Mouse (Mus musculus): ENCODE measurements around the gene Ip6k3. TPM values are rescaled to one million over a fixed set of nuclear protein-coding genes. Genes with fewer than 3 reads are reported as not detected.

Ip6k3 gene
- total RNA-seq (2021) = 1 to 10 TPM; 1.1 to 2.3 TPM
- long read RNA-seq, experiment 1, partial matches to known transcripts = 0 of 2 reads
- long read RNA-seq, experiment 1, other reads (novel, unspliced or antisense) = 0 of 2 reads
- long read RNA-seq, experiment 2, partial matches to known transcripts = 0 of 5 reads
- long read RNA-seq, experiment 2, other reads (novel, unspliced or antisense) = 5 of 5 reads

GRCm38 (mm10) chr17:27167545-27167944 lies at the start of gene Ip6k3:
TSS of gene Ip6k3 (minus strand) at chr17:27167795.
- DNase-seq (ENCODE audit: low spot score in 2 of 2) = no peak

DNA sequence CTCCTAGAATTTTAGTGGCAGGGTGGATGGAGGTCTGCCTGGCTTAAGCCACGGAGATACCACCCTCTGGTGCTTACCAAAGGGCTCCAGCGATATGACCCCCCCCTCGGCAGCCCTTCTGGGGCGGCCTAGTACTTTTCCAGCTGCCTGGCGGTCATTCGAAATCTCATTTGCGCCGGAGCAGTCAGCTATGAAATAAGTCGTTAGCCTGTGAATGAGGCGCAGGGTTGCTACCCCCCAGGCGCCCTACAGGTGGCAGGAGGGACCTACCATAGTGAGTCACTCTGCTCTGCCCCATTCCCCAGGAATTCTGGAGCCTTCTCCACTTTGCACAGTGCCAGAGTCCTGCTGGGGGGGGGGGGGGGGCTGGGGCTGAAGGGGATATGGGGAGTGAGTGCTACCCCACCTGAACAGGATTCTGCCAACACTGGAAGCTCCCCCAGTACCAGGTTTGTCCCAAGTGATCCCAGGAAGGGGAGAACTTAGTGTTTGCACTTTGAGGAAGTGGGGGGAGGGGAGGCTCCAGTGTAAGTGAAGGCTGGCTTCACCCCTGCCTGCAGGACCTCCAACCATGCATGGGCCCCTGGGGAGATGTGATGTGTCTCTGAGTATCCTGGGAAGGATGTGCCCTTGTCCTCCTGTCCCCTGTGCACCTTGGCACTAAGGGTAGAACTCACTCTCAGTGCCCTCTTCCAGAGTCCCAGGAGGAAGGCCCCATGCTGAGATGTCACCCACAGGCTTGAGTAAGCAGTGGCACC lies 45.4 kb upstream of the Ip6k3 start:
- no peak for DNase-seq (ENCODE audit: low spot score in 2 of 2)

DNA sequence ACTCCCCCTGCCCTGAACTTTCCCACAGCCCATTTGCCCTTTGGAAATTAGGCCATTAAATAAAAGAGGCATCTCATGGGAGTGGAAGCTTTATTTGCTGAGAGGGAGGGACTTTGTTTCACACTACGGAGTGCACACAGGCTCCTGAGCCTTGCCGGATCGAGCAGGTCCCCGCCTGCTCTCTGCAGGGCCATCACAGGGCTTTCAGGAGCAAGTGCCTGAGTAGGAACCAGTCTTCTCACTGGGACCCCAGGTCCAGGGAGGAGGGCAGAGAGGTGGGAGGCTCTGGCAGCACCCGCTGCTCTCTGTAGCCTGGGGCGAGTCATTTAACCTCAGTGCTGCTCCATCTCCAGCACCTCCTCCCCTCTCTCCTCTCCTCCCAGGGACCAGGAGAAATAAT lies 44.4 kb upstream of the Ip6k3 start:
- DNase-seq (ENCODE audit: low spot score in 2 of 2) = no peak

- no peak for DNase-seq (ENCODE audit: low spot score in 2 of 2)
Measured at GRCm38 (mm10) chr17:27207113-27207707, 39.6 kb upstream of the Ip6k3 start.

GRCm38 (mm10) chr17:27204075-27204909 lies 36.7 kb upstream of the Ip6k3 start, which contains the start of gene Lemd2:
TSS of gene Lemd2 (minus strand) at chr17:27204469.
- peak; percentile 88 to 93 for DNase-seq (ENCODE audit: low spot score in 2 of 2)

DNA sequence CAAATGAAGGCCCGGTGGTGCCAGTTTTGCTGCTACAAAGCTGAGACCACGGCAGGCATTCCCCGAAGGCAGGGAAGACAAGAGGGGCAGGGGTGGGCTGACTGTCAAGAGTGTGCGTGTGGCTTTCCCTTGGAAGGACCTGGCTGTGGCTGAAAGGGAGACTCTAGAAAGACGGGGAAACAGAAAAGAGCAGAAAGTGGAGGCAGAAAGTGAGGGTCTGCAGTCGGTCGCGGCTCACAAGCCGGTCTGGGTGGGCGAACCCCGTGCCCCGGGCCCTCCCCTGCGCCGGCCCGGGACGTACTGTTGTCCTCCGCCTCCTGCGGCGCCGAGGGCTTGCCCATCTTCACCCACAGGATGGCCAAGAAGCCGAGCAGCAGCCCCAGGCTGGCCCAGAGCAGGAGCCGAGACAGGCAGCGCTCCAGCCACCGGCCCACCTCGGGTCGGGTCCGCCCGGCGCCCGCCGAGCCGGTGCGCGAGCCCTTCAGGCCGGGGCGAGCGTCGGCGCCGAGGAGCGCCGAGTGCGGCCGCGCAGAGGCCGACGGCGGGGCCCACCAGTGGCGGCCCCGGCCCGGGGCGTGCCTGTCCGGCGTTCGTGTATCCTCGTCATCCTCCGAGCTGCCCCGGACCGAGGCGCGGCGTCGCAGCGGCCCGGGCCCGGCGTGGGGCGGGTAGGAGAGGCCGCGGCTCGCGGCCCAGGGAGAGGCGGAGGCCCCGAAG lies 35.9 kb upstream of the Ip6k3 start:
- DNase-seq (ENCODE audit: low spot score in 2 of 2) = no peak

- no peak for DNase-seq (ENCODE audit: low spot score in 2 of 2)
Measured at GRCm38 (mm10) chr17:27202919-27203357, 35.3 kb upstream of the Ip6k3 start.

DNA sequence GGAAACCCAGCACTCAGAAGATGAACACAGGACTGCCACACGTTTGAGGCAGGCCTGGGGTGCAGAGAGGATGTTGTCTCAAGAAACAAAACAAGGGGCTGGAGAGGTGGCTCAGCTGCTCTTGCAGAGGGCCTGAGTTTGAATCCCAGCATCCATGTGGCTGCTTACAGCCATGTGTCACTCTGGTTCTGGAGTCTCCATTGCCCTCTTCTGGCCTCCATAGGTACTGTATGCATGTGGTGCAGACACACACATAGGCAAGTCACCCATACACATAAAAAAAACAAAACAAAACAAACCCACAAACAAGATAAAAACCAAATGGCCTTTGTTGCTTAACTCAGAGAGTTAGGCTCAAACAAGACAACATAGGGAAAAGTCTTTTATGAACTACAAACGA lies 34.4 kb upstream of the Ip6k3 start:
- DNase-seq (ENCODE audit: low spot score in 2 of 2) = no peak

GRCm38 (mm10) chr17:27200801-27201200 lies 33.2 kb upstream of the Ip6k3 start:
- no peak for DNase-seq (ENCODE audit: low spot score in 2 of 2)

- no peak for DNase-seq (ENCODE audit: low spot score in 2 of 2)
Measured at GRCm38 (mm10) chr17:27199864-27200263, 32.3 kb upstream of the Ip6k3 start.

DNA sequence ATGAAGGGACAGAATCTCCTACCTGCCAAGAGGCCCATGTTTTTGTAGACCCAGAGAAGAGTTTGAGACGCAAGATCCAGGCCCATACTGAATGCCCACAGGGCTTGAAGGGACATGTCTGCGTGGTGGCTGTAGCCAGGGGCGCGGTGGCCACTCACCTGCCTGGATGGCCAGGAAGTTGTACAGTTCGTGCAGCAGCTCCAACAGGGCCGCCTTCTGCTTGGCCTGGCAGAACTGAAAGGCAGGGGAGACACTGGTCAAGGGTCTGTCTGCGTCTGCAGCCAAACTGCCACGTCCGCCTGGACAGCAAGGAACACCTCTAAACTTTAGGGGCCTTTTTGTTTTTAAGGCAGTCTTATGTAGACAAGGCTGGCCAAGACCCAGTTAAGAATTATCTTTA lies 31.6 kb upstream of the Ip6k3 start:
- DNase-seq (ENCODE audit: low spot score in 2 of 2) = no peak

GRCm38 (mm10) chr17:27196206-27196605 lies 28.6 kb upstream of the Ip6k3 start:
- DNase-seq (ENCODE audit: low spot score in 2 of 2) = no peak

DNA sequence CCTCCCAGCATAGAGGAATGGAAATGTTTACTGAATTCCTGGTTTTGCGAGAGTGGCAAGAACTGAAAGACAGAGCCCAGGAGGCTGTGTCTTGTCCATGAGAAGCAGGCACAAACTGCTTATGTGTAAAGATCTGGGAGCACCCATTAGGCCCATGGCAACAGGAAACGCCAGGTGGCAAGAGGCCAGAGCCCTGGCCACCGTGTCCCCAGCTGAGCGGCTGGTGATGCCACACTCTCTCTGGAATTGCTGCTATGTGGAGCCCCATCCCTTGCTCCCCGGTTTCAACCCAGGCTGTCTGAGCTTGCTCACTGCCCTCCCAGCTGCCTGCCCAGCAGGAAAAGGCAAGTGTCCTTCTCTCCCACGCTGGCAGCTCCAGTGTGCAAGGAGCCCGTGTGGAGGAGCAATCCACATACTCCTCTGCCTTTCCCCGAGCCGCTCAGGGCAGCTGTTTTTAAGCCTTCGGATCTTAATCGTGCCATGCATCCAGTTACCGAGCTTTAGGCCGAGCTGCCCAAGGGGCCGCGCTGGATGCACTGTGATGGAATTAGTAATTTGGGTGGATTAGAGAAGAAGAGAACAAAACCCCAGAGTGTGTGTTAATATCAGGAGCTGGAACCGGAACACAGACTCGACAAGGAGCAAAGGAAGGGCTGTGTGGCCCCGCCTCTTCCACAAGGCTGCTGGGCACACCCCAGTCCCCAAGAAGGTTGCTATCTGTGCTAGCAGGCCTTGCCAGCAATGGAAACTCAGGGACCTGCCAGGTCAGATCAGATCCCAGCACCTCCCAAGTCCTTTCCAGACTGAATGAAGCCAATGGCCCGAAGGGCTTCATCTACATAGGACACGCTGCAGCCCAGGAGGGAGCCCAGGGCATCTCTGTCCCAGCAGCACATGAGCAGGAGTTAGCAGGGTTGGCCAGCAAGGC lies 26.9 kb upstream of the Ip6k3 start:
- no peak for DNase-seq (ENCODE audit: low spot score in 2 of 2)

DNA sequence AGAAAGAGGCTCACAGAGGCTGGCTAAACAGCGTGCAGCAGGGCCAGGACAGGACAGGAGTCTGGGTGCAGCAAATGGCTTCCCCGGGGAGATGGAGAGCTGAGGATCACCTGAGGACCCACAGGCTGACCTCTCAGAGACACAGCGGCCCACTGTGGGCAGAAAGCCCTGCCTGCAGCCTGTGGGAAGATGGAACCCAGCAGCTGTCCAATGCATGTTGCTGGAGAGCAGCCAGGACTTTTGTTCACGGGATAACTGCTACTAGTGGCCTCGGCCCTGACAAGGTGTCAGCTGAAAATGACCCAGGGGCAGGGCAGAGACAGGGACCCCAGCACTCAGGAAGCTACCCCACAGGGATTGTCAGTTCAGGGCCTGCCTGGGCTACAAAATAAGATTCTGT lies 24.2 kb upstream of the Ip6k3 start:
- no peak for DNase-seq (ENCODE audit: low spot score in 2 of 2)

- DNase-seq (ENCODE audit: low spot score in 2 of 2) = no peak
Measured at GRCm38 (mm10) chr17:27191189-27191588, 23.6 kb upstream of the Ip6k3 start.

DNA sequence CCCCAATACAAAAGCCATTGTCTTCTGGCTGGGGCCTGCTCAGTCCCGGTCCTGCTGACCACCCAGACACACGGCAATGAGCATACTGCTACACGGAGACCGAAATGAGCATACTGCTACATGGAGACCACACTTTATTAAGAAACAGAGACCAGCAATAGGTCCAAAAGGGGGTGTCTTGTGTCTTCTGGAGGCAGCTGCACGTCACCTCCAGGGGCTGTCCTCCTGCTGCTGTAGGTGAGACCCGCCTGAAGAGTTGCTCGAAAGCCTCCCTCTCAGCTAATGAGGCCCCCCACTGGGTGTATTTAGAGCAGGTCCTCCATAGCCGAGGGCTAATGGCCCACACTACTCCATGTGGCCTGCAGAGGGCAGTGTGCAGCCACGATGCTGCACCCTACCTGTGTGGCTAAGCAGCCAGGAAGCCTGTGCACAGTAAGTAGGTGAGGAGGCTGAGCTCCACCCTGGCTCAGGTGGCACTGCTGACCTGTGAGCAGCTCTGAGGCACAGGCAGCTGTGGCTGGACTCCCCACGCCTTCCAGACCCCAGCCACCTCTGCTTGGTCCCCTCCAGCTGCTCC lies 22.1 kb upstream of the Ip6k3 start:
- no peak for DNase-seq (ENCODE audit: low spot score in 2 of 2)

DNA sequence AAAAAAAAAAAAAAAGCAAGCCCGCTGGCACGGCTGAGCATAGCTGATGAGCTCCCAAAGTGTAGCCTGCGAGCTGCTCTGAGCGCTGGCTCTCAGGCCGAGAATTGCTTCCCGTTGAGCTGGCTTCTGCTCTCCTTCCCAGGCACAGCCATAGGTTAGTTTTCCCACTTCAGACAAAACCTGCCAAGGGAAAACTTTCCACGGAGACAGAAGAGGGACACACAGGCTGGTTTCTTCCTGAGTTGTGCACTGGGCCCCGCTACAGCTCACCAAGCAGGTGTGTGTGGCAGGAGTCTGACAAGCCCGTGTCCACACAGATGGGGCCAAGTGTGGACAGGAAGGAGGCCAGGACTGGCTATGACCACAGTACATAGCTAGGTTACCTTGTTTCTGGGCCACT lies 21.3 kb upstream of the Ip6k3 start:
- DNase-seq (ENCODE audit: low spot score in 2 of 2) = no peak

GRCm38 (mm10) chr17:27187059-27187458 lies 19.5 kb upstream of the Ip6k3 start:
- DNase-seq (ENCODE audit: low spot score in 2 of 2) = no peak

GRCm38 (mm10) chr17:27186068-27186467 lies 18.5 kb upstream of the Ip6k3 start:
- no peak for DNase-seq (ENCODE audit: low spot score in 2 of 2)
